Mouse (Mus musculus) small intestine, adult 2 months (tissue): ENCODE data around the gene Large1. TPM values are rescaled to one million over a fixed set of nuclear protein-coding genes. Genes with fewer than 3 reads are reported as not detected.
"Not testable (repeated sequence)": the region's sequence is repeated elsewhere in the genome, so short reads cannot be mapped to it uniquely, and the experiment has no call there.

Source experiments
- H3K27ac ChIP-seq: fragments of 200-500 bp; 2 replicates; pipeline ENCODE4 v1.5.1; 2012; ENCODE audit warnings: low read depth, low read length, control low read depth, inconsistent platforms; ENCODE audit not compliant: insufficient read depth
- H3K27me3 ChIP-seq: fragments of 200-500 bp; 2 replicates; pipeline ENCODE4 v1.6.1; 2012; ENCODE audit warnings: mild to moderate bottlenecking, moderate library complexity, low read length, inconsistent platforms; ENCODE audit not compliant: control insufficient read depth, insufficient read depth
- H3K36me3 ChIP-seq: fragments of 200-500 bp; 2 replicates; pipeline ENCODE4 v1.6.1; 2012; ENCODE audit warnings: mild to moderate bottlenecking, low read length, control low read depth, inconsistent platforms; ENCODE audit not compliant: control insufficient read depth, insufficient read depth
- H3K4me1 ChIP-seq: fragments of 200-500 bp; 2 replicates; pipeline ENCODE4 v1.6.1; 2012; ENCODE audit warnings: low read length, inconsistent platforms, mixed read lengths; ENCODE audit not compliant: control insufficient read depth, insufficient read depth, insufficient read length
- H3K4me3 ChIP-seq: fragments of 200-500 bp; 2 replicates; pipeline ENCODE4 v1.5.1; 2012; ENCODE audit warnings: low read depth, mild to moderate bottlenecking, control low read depth, inconsistent platforms, low read length, moderate library complexity
- CTCF ChIP-seq: fragments of 200-500 bp; IDR thresholded peaks from 2 replicates; pipeline ENCODE4 v1.5.1; 2012; ENCODE audit warnings: low read depth, mild to moderate bottlenecking, control low read depth, inconsistent platforms, low read length, moderate library complexity, mixed read lengths; ENCODE audit not compliant: insufficient replicate concordance, insufficient read length; ENCODE audit errors: extremely low read depth
- POLR2A ChIP-seq: fragments of 200-500 bp; IDR thresholded peaks from 2 replicates; pipeline ENCODE4 v1.6.1; 2012; ENCODE audit warnings: low read depth, mild to moderate bottlenecking, control low read depth, inconsistent platforms, low read length, moderate library complexity
- WGBS: fragments of 180-500 bp; shearing (Covaris S2); methylation state at CpG from one replicate; pipeline ENCODE4 v1.1.7; 2018; 5-methylcytosine and 5-hydroxymethylcytosine counted together
- polyA plus RNA-seq: library from polyadenylated mRNA; depleted of rRNA; stranded (reverse); fragments of >200 nt; gene quantifications from 2 replicates; pipeline ENCODE4 v1.2.3, GENCODE M21; 2012

Gene Large1
- polyA plus RNA-seq, 1 experiment = 4.5 TPM

GRCm38 (mm10) chr8:73293655-73294054 is 59.7 kb downstream of the Large1 start:
- TF ChIP-seq POLR2A (no peak), CTCF (no peak)
- no peak overlapping the region for H3K4me3 ChIP-seq
- H3K4me1 ChIP-seq = no peaks in the 10 kb centered on the region
- no peak overlapping the region for H3K27ac ChIP-seq
- WGBS = 61% methylated on average over 2 of the region's 2 CpGs
- no peaks in the 10 kb centered on the region for H3K36me3 ChIP-seq
- H3K27me3 ChIP-seq = no peaks in the 10 kb centered on the region

DNA sequence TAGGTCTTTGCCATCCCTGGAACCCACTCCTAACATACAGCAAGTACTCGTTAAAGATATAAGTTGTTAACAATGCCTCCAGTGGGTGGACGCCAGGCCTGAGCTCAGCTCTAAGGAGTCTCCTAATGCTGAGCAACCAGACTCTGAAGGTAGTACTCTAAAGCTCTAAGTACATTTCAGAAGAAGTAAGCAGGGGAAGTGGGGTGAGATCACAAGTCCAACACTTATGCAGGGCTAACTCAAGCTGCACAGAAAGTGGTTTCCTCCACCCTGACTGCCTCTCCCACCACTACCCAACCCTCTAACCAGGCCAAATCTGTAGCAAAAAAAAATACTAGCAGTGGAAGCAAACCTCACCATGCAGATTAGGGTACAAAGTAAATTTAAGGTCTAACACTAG is 61.7 kb downstream of the Large1 start:
- Histone ChIP-seq H3K27ac (no peak overlapping the region), H3K4me3 (no peak overlapping the region), H3K36me3 (no peaks in the 10 kb centered on the region), H3K4me1 (no peaks in the 10 kb centered on the region), H3K27me3 (no peaks in the 10 kb centered on the region)
- no peak for TF ChIP-seq POLR2A
- no peak for TF ChIP-seq CTCF
- WGBS = 75% methylated on average over 2 of the region's 2 CpGs

GRCm38 (mm10) chr8:73290636-73291035 is 62.7 kb downstream of the Large1 start:
- 90% methylated on average over 2 of the region's 2 CpGs for WGBS
- Histone ChIP-seq H3K4me1 (no peaks in the 10 kb centered on the region), H3K36me3 (no peaks in the 10 kb centered on the region), H3K27me3 (no peaks in the 10 kb centered on the region), H3K27ac (no peak overlapping the region), H3K4me3 (no peak overlapping the region)
- TF ChIP-seq POLR2A (no peak), CTCF (no peak)

- H3K36me3 ChIP-seq = no peaks in the 10 kb centered on the region
- WGBS = 59% methylated on average over 2 of the region's 2 CpGs
- no peak overlapping the region for H3K27ac ChIP-seq
- TF ChIP-seq POLR2A = no peak
- TF ChIP-seq CTCF = no peak
- H3K4me3 ChIP-seq = no peak overlapping the region
- no peaks in the 10 kb centered on the region for H3K4me1 ChIP-seq
- H3K27me3 ChIP-seq = no peaks in the 10 kb centered on the region
These were observed 63.5 kb downstream of the Large1 start for GRCm38 (mm10) chr8:73289831-73290230.

DNA sequence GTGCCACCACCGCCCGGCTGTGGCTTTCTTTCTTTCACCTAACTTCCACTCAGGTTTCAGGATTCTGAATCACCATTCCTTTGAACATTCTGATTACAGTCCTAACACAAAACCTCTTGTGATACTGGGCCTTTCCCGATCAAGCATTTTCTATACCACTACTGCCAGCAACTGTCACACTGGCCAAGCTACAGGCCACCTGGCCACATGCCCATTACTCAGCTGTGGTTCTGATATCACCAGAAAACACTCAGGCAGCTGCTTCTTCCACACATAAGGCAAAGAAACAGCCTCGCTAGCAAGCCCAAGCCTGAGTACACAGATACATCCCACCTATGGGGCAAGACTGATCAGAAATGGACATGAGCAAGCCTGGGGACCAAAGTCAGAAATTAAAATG is 71.3 kb downstream of the Large1 start:
- Histone ChIP-seq H3K36me3 (no peaks in the 10 kb centered on the region), H3K27ac (no peak overlapping the region), H3K27me3 (no peaks in the 10 kb centered on the region), H3K4me1 (no peaks in the 10 kb centered on the region), H3K4me3 (no peak overlapping the region)
- WGBS = 76% methylated on average over 4 of the region's 4 CpGs
- no peak for TF ChIP-seq CTCF
- TF ChIP-seq POLR2A = no peak

- Histone ChIP-seq H3K36me3 (no peaks in the 10 kb centered on the region), H3K27ac (no peak overlapping the region), H3K4me3 (no peak overlapping the region), H3K27me3 (no peaks in the 10 kb centered on the region), H3K4me1 (no peaks in the 10 kb centered on the region)
- WGBS = 60% methylated on average over 4 of the region's 4 CpGs
- TF ChIP-seq POLR2A (no peak), CTCF (no peak)
These were observed 77.3 kb downstream of the Large1 start for GRCm38 (mm10) chr8:73276015-73276414.

DNA sequence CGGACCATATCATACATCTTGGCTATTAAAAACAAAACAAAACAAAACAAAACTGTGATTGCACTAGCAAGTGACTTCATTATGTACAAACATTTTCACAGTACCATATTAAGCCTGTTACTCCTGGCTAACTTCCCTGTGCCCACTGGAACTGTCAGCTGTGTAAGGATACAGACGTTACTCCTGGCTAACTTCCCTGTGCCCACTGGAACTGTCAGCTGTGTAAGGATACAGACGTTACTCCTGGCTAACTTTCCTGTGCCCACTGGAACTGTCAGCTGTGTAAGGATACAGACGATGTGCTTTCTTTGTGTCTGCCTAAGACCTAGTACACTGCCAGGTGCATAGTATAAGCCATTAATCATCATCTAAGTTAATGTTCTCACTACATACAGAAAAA is 77.9 kb downstream of the Large1 start:
- not testable (repeated sequence) for H3K36me3 ChIP-seq, H3K4me1 ChIP-seq, H3K27ac ChIP-seq, H3K27me3 ChIP-seq, H3K4me3 ChIP-seq
- WGBS = 61% methylated on average over 4 of the region's 4 CpGs

DNA sequence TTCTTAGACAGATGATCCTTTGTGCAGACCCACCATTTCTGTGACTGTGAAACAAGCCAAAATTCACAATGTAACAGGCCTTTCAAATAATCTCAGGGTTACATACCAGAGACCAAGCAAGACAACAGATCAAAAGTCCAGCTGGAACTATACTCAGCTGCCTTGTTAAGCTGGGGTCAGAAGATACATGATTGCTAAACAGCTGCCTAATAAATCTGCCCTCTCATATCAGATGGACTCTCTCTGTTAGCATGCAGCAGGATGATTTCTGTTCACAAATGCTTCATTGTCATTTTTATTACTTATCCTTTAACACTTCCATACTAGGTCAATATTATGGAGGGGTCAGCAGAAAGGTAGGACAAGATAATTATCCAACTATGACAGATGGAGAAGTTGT is 80.2 kb downstream of the Large1 start:
- Histone ChIP-seq H3K27me3 (no peaks in the 10 kb centered on the region), H3K36me3 (no peaks in the 10 kb centered on the region), H3K27ac (no peak overlapping the region), H3K4me3 (no peak overlapping the region), H3K4me1 (no peaks in the 10 kb centered on the region)
- TF ChIP-seq POLR2A (no peak), CTCF (no peak)
